In genomic region chr6:24408573-24409427, GRCm38 (mm10) we compare ENCODE assay signal across 11 mouse cellular contexts.
A peak's percentile ranks its signal among the peaks of the same experiment; 100 is the strongest.
DNase-seq lines count a peak whose midpoint lies in the region; ATAC-seq lines count a peak whose summit lies in the region.
"Had no signal": no experiment of that assay in that cellular context is flagged by ENCODE, and none has a peak within 500 bp of the region (broad histone marks: within the 10 kb centered on the region; RNA-seq: fewer than 3 reads in every experiment).

No protein-coding gene starts in this region.

- no peaks in the 10 kb centered on the region for H3K27me3 ChIP-seq in forebrain, embryonic 14.5 days (replicated peaks; ENCODE audit: control insufficient read depth, insufficient read depth, low read length)
- H3K27me3 ChIP-seq in midbrain, embryonic 14.5 days (ENCODE audit: control insufficient read depth, insufficient read depth, low read length) = no peaks in the 10 kb centered on the region
- H3K27me3 ChIP-seq: limb, embryonic 13.5 days had no signal

- no peaks in the 10 kb centered on the region for H3K36me3 ChIP-seq in forebrain, embryonic 14.5 days (ENCODE audit: control insufficient read depth, insufficient read depth, low read length)
- no peaks in the 10 kb centered on the region for H3K36me3 ChIP-seq in midbrain, embryonic 14.5 days (ENCODE audit: control insufficient read depth, insufficient read depth, low read length)
- H3K36me3 ChIP-seq: limb, embryonic 13.5 days had no signal

- peak; percentile 0 to 3 for DNase-seq in heart, postnatal 10 days
- no peak for DNase-seq in heart, postnatal 36 days
- DNase-seq in forebrain, embryonic 14.5 days (ENCODE audit: low spot score) = peak; percentile 64
- DNase-seq in layer of hippocampus, adult 18-20 months (ENCODE audit: low spot score in 2 of 2) = peak; percentile 21 to 43
- peak; percentile 26 for DNase-seq in midbrain, embryonic 14.5 days
- DNase-seq in embryo, embryonic 10.5 days (ENCODE audit: low spot score) = no peak
- DNase-seq in urinary bladder, adult 18-20 months (ENCODE audit: low spot score in 2 of 2) = no peak
- DNase-seq in cerebellum, adult 11-12 months = no peak
- DNase-seq: embryo, embryonic 11 days; heart, adult 2 months had no signal

- 59% methylated on average over 11 of the region's 11 CpGs for WGBS in forebrain, embryonic 14.5 days
- 76% methylated on average over 11 of the region's 11 CpGs for WGBS in midbrain, embryonic 14.5 days

- ATAC-seq in forebrain, embryonic 14.5 days = peak; percentile 91
- ATAC-seq in midbrain, embryonic 14.5 days (ENCODE audit: low FRiP score, low TSS enrichment) = peak; percentile 34

- no peak overlapping the region for H3K4me3 ChIP-seq in forebrain, embryonic 14.5 days (ENCODE audit: low read depth, low read length)
- no peak overlapping the region for H3K4me3 ChIP-seq in midbrain, embryonic 14.5 days (replicated peaks; ENCODE audit: low read depth, low read length)
- H3K4me3 ChIP-seq: heart, adult 2 months; limb, embryonic 13.5 days had no signal

- no peaks in the 10 kb centered on the region for H3K9me3 ChIP-seq in forebrain, embryonic 14.5 days (replicated peaks; ENCODE audit: control insufficient read depth, low read length)
- H3K9me3 ChIP-seq in midbrain, embryonic 14.5 days (ENCODE audit: control insufficient read depth, low read length) = no peaks in the 10 kb centered on the region
- H3K9me3 ChIP-seq: limb, embryonic 13.5 days had no signal

- intact Hi-C loops in heart, postnatal 10 days (cut with DNase I) = no loop called here
- intact Hi-C loops in heart, postnatal 36 days (cut with DNase I) = no loop called here

- H3K4me2 ChIP-seq in forebrain, embryonic 14.5 days (ENCODE audit: low read length) = no peak overlapping the region
- no peak overlapping the region for H3K4me2 ChIP-seq in midbrain, embryonic 14.5 days (ENCODE audit: low read length)
- H3K4me2 ChIP-seq: limb, embryonic 13.5 days had no signal

- peaks cover 4% of the 10 kb centered on the region; the same call in 1 of the 2 replicates for H3K4me1 ChIP-seq in forebrain, embryonic 14.5 days (ENCODE audit: control insufficient read depth, insufficient read depth, low read length)
- H3K4me1 ChIP-seq in midbrain, embryonic 14.5 days (ENCODE audit: control insufficient read depth, insufficient read depth, low read length) = no peaks in the 10 kb centered on the region
- H3K4me1 ChIP-seq: limb, embryonic 13.5 days had no signal

- no peak overlapping the region for H3K27ac ChIP-seq in forebrain, embryonic 14.5 days (ENCODE audit: low read depth, low read length)
- no peak overlapping the region for H3K27ac ChIP-seq in midbrain, embryonic 14.5 days (replicated peaks; ENCODE audit: low read depth, low read length)
- H3K27ac ChIP-seq: heart, adult 2 months; limb, embryonic 13.5 days had no signal

- H3K9ac ChIP-seq in forebrain, embryonic 14.5 days (ENCODE audit: low read length) = no peak overlapping the region
- no peak overlapping the region for H3K9ac ChIP-seq in midbrain, embryonic 14.5 days (replicated peaks; ENCODE audit: low read length)
- H3K9ac ChIP-seq: limb, embryonic 13.5 days had no signal

Comparison
In these comparisons a context has a peak if more than half of its experiments do, and no peak if none do; other contexts are left out.
1. DNase-seq: peak in heart, postnatal 10 days (2 of 2), forebrain, embryonic 14.5 days (single experiment), layer of hippocampus, adult 18-20 months (2 of 2) and midbrain, embryonic 14.5 days (single experiment); none in heart, postnatal 36 days (0 of 2), embryo, embryonic 10.5 days (single experiment), urinary bladder, adult 18-20 months (0 of 2) and cerebellum, adult 11-12 months (single experiment).